Mouse (Mus musculus) adrenal gland, adult 8-10 months (tissue): ENCODE measurements around the gene 4930402H24Rik. TPM values are rescaled to one million over a fixed set of nuclear protein-coding genes. Genes with fewer than 3 reads are reported as not detected.

Experiments used
- DNase-seq: peaks from one replicate; pipeline ENCODE4 v3.0.0; 2022
- total RNA-seq, 4 experiments: library from RNA; stranded (reverse); gene quantifications; 2 replicates each; pipeline ENCODE4 v1.2.4; 2022

Gene 4930402H24Rik
- total RNA-seq, 4 experiments from 2014 or later: 24.7 to 48.2 (median 35.1) TPM

- DNase-seq: no peak
These were observed 101.1 kb downstream of the 4930402H24Rik start for GRCm38 (mm10) chr2:130805146-130805545.

GRCm38 (mm10) chr2:130803706-130804105, 102.5 kb downstream of the 4930402H24Rik start:
- no peak for DNase-seq

GRCm38 (mm10) chr2:130795731-130796130, 110.5 kb downstream of the 4930402H24Rik start:
- DNase-seq: no peak

- DNase-seq: no peak
These were observed 114.5 kb downstream of the 4930402H24Rik start for GRCm38 (mm10) chr2:130791722-130792121.

- no peak for DNase-seq
These were observed 116.6 kb downstream of the 4930402H24Rik start for GRCm38 (mm10) chr2:130789642-130790041.

- DNase-seq: no peak
These were observed 117.2 kb downstream of the 4930402H24Rik start for GRCm38 (mm10) chr2:130789039-130789438.

- no peak for DNase-seq
These were observed 121.3 kb downstream of the 4930402H24Rik start for GRCm38 (mm10) chr2:130784939-130785338.

- no peak for DNase-seq
These were observed 125.4 kb downstream of the 4930402H24Rik start for GRCm38 (mm10) chr2:130780615-130781303.

GRCm38 (mm10) chr2:130779935-130780334, 126.3 kb downstream of the 4930402H24Rik start:
- no peak for DNase-seq

GRCm38 (mm10) chr2:130776610-130777009, 129.6 kb downstream of the 4930402H24Rik start:
- no peak for DNase-seq

- DNase-seq: no peak
These were observed 138.7 kb downstream of the 4930402H24Rik start for GRCm38 (mm10) chr2:130767483-130767882.

GRCm38 (mm10) chr2:130765396-130765795, 140.8 kb downstream of the 4930402H24Rik start:
- DNase-seq: no peak

- DNase-seq: no peak
These were observed 145.3 kb downstream of the 4930402H24Rik start for GRCm38 (mm10) chr2:130760876-130761275.

- DNase-seq: no peak
These were observed 151.1 kb downstream of the 4930402H24Rik start for GRCm38 (mm10) chr2:130755061-130755607.

GRCm38 (mm10) chr2:130754596-130754995, 151.6 kb downstream of the 4930402H24Rik start:
- DNase-seq: no peak

GRCm38 (mm10) chr2:130750449-130750848, 155.8 kb downstream of the 4930402H24Rik start:
- no peak for DNase-seq

- no peak for DNase-seq
These were observed 156.5 kb downstream of the 4930402H24Rik start for GRCm38 (mm10) chr2:130749708-130750107.

- no peak for DNase-seq
These were observed 162.6 kb downstream of the 4930402H24Rik start for GRCm38 (mm10) chr2:130743576-130743975.

GRCm38 (mm10) chr2:130740096-130740495, 166.1 kb downstream of the 4930402H24Rik start:
- no peak for DNase-seq

GRCm38 (mm10) chr2:130738019-130738418, 168.2 kb downstream of the 4930402H24Rik start:
- DNase-seq: no peak

- DNase-seq: no peak
These were observed 170.9 kb downstream of the 4930402H24Rik start for GRCm38 (mm10) chr2:130735281-130735680.

GRCm38 (mm10) chr2:130733444-130733843, 172.8 kb downstream of the 4930402H24Rik start:
- no peak for DNase-seq

- DNase-seq: no peak
These were observed 174.4 kb downstream of the 4930402H24Rik start for GRCm38 (mm10) chr2:130731855-130732254.

GRCm38 (mm10) chr2:130730746-130731145, 175.5 kb downstream of the 4930402H24Rik start:
- no peak for DNase-seq
